Mouse (Mus musculus) megakaryocyte, embryonic 14.5 days (primary cell): ENCODE data around the gene Olfr178. TPM values are rescaled to one million over a fixed set of nuclear protein-coding genes. Genes with fewer than 3 reads are reported as not detected.

Source experiments
- H3K27me3 ChIP-seq: replicated peaks from 2 replicates; pipeline ENCODE3; 2012; ENCODE audit warnings: inconsistent platforms
- H3K36me3 ChIP-seq: replicated peaks from 2 replicates; pipeline ENCODE3; 2012; ENCODE audit warnings: low read length, inconsistent platforms, mixed read lengths
- H3K4me1 ChIP-seq: 2 replicates; pipeline ENCODE4 v1.6.1; 2012; ENCODE audit warnings: inconsistent platforms
- H3K4me3 ChIP-seq: replicated peaks from 2 replicates; pipeline ENCODE3; 2012; ENCODE audit warnings: moderate library complexity, mild to moderate bottlenecking, inconsistent platforms
- H3K9me3 ChIP-seq: 2 replicates; pipeline ENCODE4 v1.6.1; 2012; ENCODE audit warnings: inconsistent platforms
- FLI1 ChIP-seq: IDR thresholded peaks from 2 replicates; pipeline ENCODE4 v1.6.1; 2012; ENCODE audit warnings: low read length, inconsistent platforms, mixed read lengths
- GATA1 ChIP-seq: IDR thresholded peaks from 3 replicates; pipeline ENCODE4 v1.6.1; 2012; ENCODE audit warnings: mixed read lengths, low read length, inconsistent platforms, borderline replicate concordance
- polyA plus RNA-seq: library from polyadenylated mRNA; stranded (reverse); fragments of >175 nt; gene quantifications from 2 replicates; pipeline ENCODE4 v1.2.3, GENCODE M21; 2012; ENCODE audit warnings: low replicate concordance; ENCODE audit not compliant: insufficient read depth

Olfr178 gene
- polyA plus RNA-seq: not detected in 2 replicates

GRCm38 (mm10) chr16:58891963-58892362, at the start of gene Olfr178:
TSS of gene Olfr178 (minus strand) at chr16:58892063.
- TF ChIP-seq GATA1 (no peak), FLI1 (no peak)
- Histone ChIP-seq H3K9me3 (no peaks in the 10 kb centered on the region), H3K36me3 (no peaks in the 10 kb centered on the region), H3K4me1 (no peaks in the 10 kb centered on the region), H3K27me3 (no peaks in the 10 kb centered on the region), H3K4me3 (no peak within 1 kb of the TSS)

- Histone ChIP-seq H3K4me1 (no peaks in the 10 kb centered on the region), H3K27me3 (no peaks in the 10 kb centered on the region), H3K36me3 (no peaks in the 10 kb centered on the region), H3K4me3 (no peak within 1 kb of the TSS), H3K9me3 (no peaks in the 10 kb centered on the region; the same call in 1 of the 2 replicates)
- TF ChIP-seq FLI1 (no peak), GATA1 (no peak)
These were observed 37.4 kb upstream of the Olfr178 start, which contains the start of gene Olfr180 for GRCm38 (mm10) chr16:58929292-58929691. TSS of gene Olfr180 (minus strand) at chr16:58929392.

GRCm38 (mm10) chr16:58928655-58929054, 36.8 kb upstream of the Olfr178 start, which contains the start of gene Olfr181:
TSS of gene Olfr181 (minus strand) at chr16:58928755.
- TF ChIP-seq FLI1: no peak
- Histone ChIP-seq H3K9me3 (no peaks in the 10 kb centered on the region; the same call in 1 of the 2 replicates), H3K4me1 (no peaks in the 10 kb centered on the region), H3K4me3 (no peak within 1 kb of the TSS), H3K36me3 (no peaks in the 10 kb centered on the region), H3K27me3 (no peaks in the 10 kb centered on the region)

GRCm38 (mm10) chr16:58884416-58884815, 7.4 kb downstream of the Olfr178 start:
- Histone ChIP-seq H3K36me3 (no peaks in the 10 kb centered on the region), H3K9me3 (0 out of 2 replicates have a peak, but pooled peaks cover 3% of the 10 kb centered on the region), H3K27me3 (no peaks in the 10 kb centered on the region), H3K4me1 (no peaks in the 10 kb centered on the region), H3K4me3 (no peak overlapping the region)
- TF ChIP-seq FLI1: no peak
- no peak for TF ChIP-seq GATA1

GRCm38 (mm10) chr16:58874668-58875067, 17.2 kb downstream of the Olfr178 start, which contains the start of gene Olfr177:
TSS of gene Olfr177 (minus strand) at chr16:58874768.
- Histone ChIP-seq H3K27me3 (no peaks in the 10 kb centered on the region), H3K9me3 (no peaks in the 10 kb centered on the region), H3K4me3 (no peak within 1 kb of the TSS), H3K4me1 (no peaks in the 10 kb centered on the region), H3K36me3 (no peaks in the 10 kb centered on the region)
- TF ChIP-seq GATA1 (no peak), FLI1 (no peak)

GRCm38 (mm10) chr16:58861479-58861878, 30.4 kb downstream of the Olfr178 start:
- H3K4me3 ChIP-seq: no peak overlapping the region
- no peaks in the 10 kb centered on the region for H3K36me3 ChIP-seq
- no peaks in the 10 kb centered on the region for H3K4me1 ChIP-seq
- TF ChIP-seq GATA1: no peak
- no peak for TF ChIP-seq FLI1
- H3K27me3 ChIP-seq: no peaks in the 10 kb centered on the region
- H3K9me3 ChIP-seq: no peaks in the 10 kb centered on the region

- Histone ChIP-seq H3K4me1 (no peaks in the 10 kb centered on the region), H3K36me3 (no peaks in the 10 kb centered on the region), H3K27me3 (no peaks in the 10 kb centered on the region), H3K4me3 (no peak overlapping the region), H3K9me3 (no peaks in the 10 kb centered on the region)
- TF ChIP-seq FLI1: no peak
- TF ChIP-seq GATA1: no peak
These were observed 31.7 kb downstream of the Olfr178 start for GRCm38 (mm10) chr16:58860032-58860737.

Other genes starting within 250 kb of the Olfr178 start
- gene Cpox, start 221.8 kb downstream of the Olfr178 start, polyA plus RNA-seq: 3.4 and 14.3 TPM in 2 replicates
- gene Gpr15, start 173.0 kb downstream of the Olfr178 start, polyA plus RNA-seq: not detected in 2 replicates
- 1.00 and 2.3 TPM in 2 replicates for gene Cldnd1, start 164.2 kb downstream of the Olfr178 start, polyA plus RNA-seq
- gene Olfr172, start 128.9 kb downstream of the Olfr178 start, polyA plus RNA-seq: 1.3 TPM in 1 of 2 replicates, not detected in the other
- not detected in 2 replicates for gene Olfr173, start 91.8 kb downstream of the Olfr178 start, polyA plus RNA-seq
- not detected in 2 replicates for gene Olfr175-ps1, start 65.3 kb downstream of the Olfr178 start, polyA plus RNA-seq
- gene Olfr177, start 17.3 kb downstream of the Olfr178 start, polyA plus RNA-seq: not detected in 2 replicates
- gene Olfr181, start 36.7 kb upstream of the Olfr178 start, polyA plus RNA-seq: not detected in 2 replicates
- gene Olfr180, start 37.3 kb upstream of the Olfr178 start, polyA plus RNA-seq: not detected in 2 replicates
- gene Olfr183, start 103.3 kb upstream of the Olfr178 start, polyA plus RNA-seq: not detected in 2 replicates
- gene Olfr186, start 138.2 kb upstream of the Olfr178 start, polyA plus RNA-seq: not detected in 2 replicates
- not detected in 2 replicates for gene Olfr187, start 147.7 kb upstream of the Olfr178 start, polyA plus RNA-seq
- not detected in 2 replicates for gene Olfr190, start 185.9 kb upstream of the Olfr178 start, polyA plus RNA-seq
- gene Olfr191, start 197.8 kb upstream of the Olfr178 start, polyA plus RNA-seq: not detected in 2 replicates
- gene Olfr193, start 219.8 kb upstream of the Olfr178 start, polyA plus RNA-seq: not detected in 2 replicates
- not detected in 2 replicates for gene Olfr194, start 229.0 kb upstream of the Olfr178 start, polyA plus RNA-seq